Mouse (Mus musculus): ENCODE data around the gene Fign. TPM values are rescaled to one million over a fixed set of nuclear protein-coding genes. Genes with fewer than 3 reads are reported as not detected.

Gene Fign
- 1.3 and 1.4 TPM in 2 replicates for polyA plus RNA-seq (2015; fragmentation: Nextera tagmentation; extraction: Ambion mirVana)

DNA sequence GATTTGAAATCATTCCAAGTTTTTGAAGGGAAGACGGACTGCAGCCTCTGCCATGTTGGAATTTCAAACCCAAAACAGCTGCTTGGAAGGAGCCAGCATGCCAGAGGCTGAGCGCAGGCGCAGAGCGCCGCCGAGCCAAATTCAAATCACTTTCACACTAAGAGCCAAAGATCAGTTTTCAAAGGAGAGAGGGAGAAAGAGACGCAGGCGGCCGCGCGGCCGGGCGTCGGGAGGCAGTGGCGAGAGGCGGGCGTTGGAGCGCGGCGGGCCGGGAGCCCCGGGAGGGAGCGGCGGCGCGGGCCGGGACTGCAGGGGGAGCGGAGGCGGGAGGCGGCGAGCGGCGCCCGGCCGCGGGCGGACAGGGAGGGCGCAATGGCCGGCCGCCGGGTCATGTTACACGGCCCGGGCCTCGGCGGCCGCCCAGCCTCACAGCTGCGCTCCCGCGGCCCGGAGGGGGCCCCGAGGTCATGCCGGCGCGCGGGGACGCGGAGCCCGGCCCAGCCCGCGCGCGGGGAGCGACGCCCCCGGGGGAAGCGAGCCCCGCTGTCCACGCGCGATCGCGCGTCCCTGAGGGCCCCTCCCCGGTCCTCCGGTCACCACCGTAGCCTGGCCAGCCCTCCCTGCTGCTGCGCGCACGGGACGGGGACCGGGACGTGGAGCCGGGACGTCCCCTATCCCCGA is at the start of gene Fign:
Fign (minus strand) TSS at position 102 of the 681 bp plus-strand sequence.

